Mouse (Mus musculus) heart, embryonic 12.5 days (tissue): ENCODE data around the gene Pbx1. TPM values are rescaled to one million over a fixed set of nuclear protein-coding genes. Genes with fewer than 3 reads are reported as not detected.

ENCODE experiments used
- ATAC-seq: fragments of 200-750 bp; cut with Nextera tagmentation; 2 replicates; pipeline ENCODE4 v1.8.0; 2017; ENCODE audit warnings: moderate TSS enrichment, moderate library complexity; ENCODE audit not compliant: insufficient number of reproducible peaks, low FRiP score
- H3K27ac ChIP-seq: fragments of 300-500 bp; sonication (generic); 2 replicates; pipeline ENCODE4 v1.5.1; 2016; ENCODE audit warnings: mild to moderate bottlenecking, moderate library complexity; ENCODE audit not compliant: poor library complexity, severe bottlenecking
- H3K27me3 ChIP-seq: fragments of 300-500 bp; sonication (generic); replicated peaks from 2 replicates; pipeline ENCODE4 v1.6.1; 2016; ENCODE audit warnings: mild to moderate bottlenecking, moderate library complexity
- H3K36me3 ChIP-seq: fragments of 300-500 bp; sonication (generic); 2 replicates; pipeline ENCODE4 v1.6.1; 2016; ENCODE audit warnings: mild to moderate bottlenecking, moderate library complexity
- H3K4me1 ChIP-seq: fragments of 300-500 bp; sonication (generic); replicated peaks from 2 replicates; pipeline ENCODE4 v1.6.1; 2016; ENCODE audit warnings: mild to moderate bottlenecking
- H3K4me2 ChIP-seq: fragments of 300-500 bp; sonication (generic); 2 replicates; pipeline ENCODE4 v1.6.1; 2016; ENCODE audit warnings: mild to moderate bottlenecking, moderate library complexity
- H3K4me3 ChIP-seq: fragments of 300-500 bp; sonication (generic); 2 replicates; pipeline ENCODE4 v1.5.1; 2016; ENCODE audit warnings: mild to moderate bottlenecking
- H3K9ac ChIP-seq: fragments of 300-500 bp; sonication (generic); 2 replicates; pipeline ENCODE4 v1.6.1; 2016; ENCODE audit warnings: mild to moderate bottlenecking, moderate library complexity
- H3K9me3 ChIP-seq: fragments of 300-500 bp; sonication (generic); replicated peaks from 2 replicates; pipeline ENCODE4 v1.6.1; 2016; ENCODE audit warnings: mild to moderate bottlenecking, moderate library complexity
- WGBS: fragments of 180-500 bp; shearing (Covaris S2); methylation state at CpG from one replicate; pipeline ENCODE4 v1.1.7; 2016; 5-methylcytosine and 5-hydroxymethylcytosine counted together
- polyA plus RNA-seq: library from polyadenylated mRNA; unstranded; fragments of >200 nt; fragmentation: Nextera tagmentation; extraction: Ambion mirVana; gene quantifications from 2 replicates; pipeline ENCODE4 v1.2.1, GENCODE M21; 2016

Gene Pbx1
- polyA plus RNA-seq, 1 experiment from 2014 or later: 26.3 TPM

GRCm38 (mm10) chr1:168341863-168342262, 90.2 kb downstream of the Pbx1 start:
- no peaks in the 10 kb centered on the region for H3K36me3 ChIP-seq
- H3K9ac ChIP-seq: no peak overlapping the region
- H3K9me3 ChIP-seq: no peaks in the 10 kb centered on the region
- H3K27me3 ChIP-seq: no peaks in the 10 kb centered on the region
- peaks cover 47% of the 10 kb centered on the region for H3K4me1 ChIP-seq
- no peak overlapping the region for H3K4me3 ChIP-seq
- WGBS: 48% methylated on average over 12 of the region's 12 CpGs
- no peak for ATAC-seq
- H3K27ac ChIP-seq: no peak overlapping the region
- H3K4me2 ChIP-seq: no peak overlapping the region

DNA sequence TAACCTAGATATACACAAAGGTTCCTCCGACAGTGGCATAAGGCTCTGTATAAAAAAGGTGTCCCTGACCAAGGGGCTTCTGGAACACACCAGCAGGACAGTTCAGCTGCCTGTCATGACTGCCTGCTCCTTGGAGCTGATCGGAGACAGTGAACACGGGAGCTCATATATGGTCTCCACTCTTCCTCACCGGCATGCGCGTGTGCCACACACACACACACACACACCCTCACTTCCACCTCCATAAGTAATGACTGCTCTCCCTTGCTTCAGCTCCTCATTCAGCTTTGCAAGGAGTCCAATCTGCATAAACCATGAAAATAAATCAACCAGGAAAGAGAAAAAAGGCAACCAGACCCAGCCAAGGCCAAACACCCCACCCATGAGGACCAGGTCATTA, 90.7 kb downstream of the Pbx1 start:
- Histone ChIP-seq H3K4me1 (peaks cover 46% of the 10 kb centered on the region), H3K4me2 (no peak overlapping the region), H3K36me3 (no peaks in the 10 kb centered on the region), H3K4me3 (no peak overlapping the region), H3K27ac (no peak overlapping the region), H3K9ac (no peak overlapping the region), H3K27me3 (no peaks in the 10 kb centered on the region), H3K9me3 (no peaks in the 10 kb centered on the region)
- WGBS: 82% methylated on average over 6 of the region's 6 CpGs
- no peak for ATAC-seq

GRCm38 (mm10) chr1:168336238-168336818, 95.7 kb downstream of the Pbx1 start:
- 84% methylated on average over 7 of the region's 7 CpGs for WGBS
- Histone ChIP-seq H3K9me3 (no peaks in the 10 kb centered on the region; the same call in 1 of the 2 replicates), H3K36me3 (peaks cover 19% of the 10 kb centered on the region), H3K4me3 (no peak overlapping the region), H3K27me3 (no peaks in the 10 kb centered on the region), H3K4me2 (no peak overlapping the region), H3K4me1 (peaks cover 17% of the 10 kb centered on the region), H3K9ac (no peak overlapping the region), H3K27ac (no peak overlapping the region)
- no peak for ATAC-seq

DNA sequence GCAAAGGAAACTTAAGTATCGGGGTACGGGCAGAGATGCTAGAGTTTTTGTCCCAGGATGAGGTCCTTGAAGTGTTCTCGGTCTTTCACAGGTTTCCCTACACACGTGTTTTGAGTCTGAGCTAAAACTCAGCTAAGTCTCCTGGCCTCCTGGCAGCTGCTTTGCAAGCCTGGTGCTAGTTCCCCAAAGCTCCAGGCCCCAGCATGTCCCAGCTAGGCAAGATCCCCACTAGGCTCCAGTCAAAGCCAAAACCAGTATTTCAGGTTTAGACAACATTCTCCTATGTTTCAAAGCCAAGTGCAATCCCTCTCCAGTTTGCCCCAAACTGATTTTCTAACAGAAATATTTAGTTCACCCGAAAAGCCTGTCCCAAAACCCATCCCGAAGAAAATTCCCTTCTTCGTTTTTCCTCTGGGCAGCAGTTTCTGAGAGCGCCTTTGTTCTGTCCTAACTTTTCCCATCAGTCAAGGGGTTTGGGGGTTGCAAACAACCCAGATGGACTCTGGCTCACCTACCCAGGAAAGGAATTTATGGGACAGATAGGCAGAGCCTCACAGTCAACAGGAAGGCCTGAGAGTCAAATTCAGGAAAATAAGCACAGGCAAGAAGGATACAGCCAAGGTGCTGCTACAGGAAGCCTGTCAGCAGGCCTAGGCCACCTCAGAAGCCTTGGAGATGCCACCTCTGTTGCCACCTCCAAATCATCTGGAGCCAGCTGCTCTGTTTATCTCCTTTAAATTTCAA, 97.1 kb downstream of the Pbx1 start:
- ATAC-seq: no peak
- H3K36me3 ChIP-seq: peaks cover 19% of the 10 kb centered on the region
- H3K9me3 ChIP-seq: no peaks in the 10 kb centered on the region; the same call in 1 of the 2 replicates
- no peak overlapping the region for H3K4me2 ChIP-seq
- H3K27ac ChIP-seq: no peak overlapping the region
- WGBS: 86% methylated on average over 8 of the region's 8 CpGs
- H3K9ac ChIP-seq: no peak overlapping the region
- no peak overlapping the region for H3K4me3 ChIP-seq
- peaks cover 28% of the 10 kb centered on the region for H3K4me1 ChIP-seq
- H3K27me3 ChIP-seq: no peaks in the 10 kb centered on the region

- Histone ChIP-seq H3K27ac (no peak overlapping the region), H3K4me3 (no peak overlapping the region), H3K36me3 (peaks cover 22% of the 10 kb centered on the region), H3K4me1 (peaks cover 39% of the 10 kb centered on the region), H3K9ac (no peak overlapping the region), H3K4me2 (no peak overlapping the region), H3K27me3 (no peaks in the 10 kb centered on the region), H3K9me3 (no peaks in the 10 kb centered on the region; the same call in 1 of the 2 replicates)
- no peak for ATAC-seq
- 91% methylated on average over 9 of the region's 9 CpGs for WGBS
Measured at GRCm38 (mm10) chr1:168332056-168332455, 100.0 kb downstream of the Pbx1 start.

DNA sequence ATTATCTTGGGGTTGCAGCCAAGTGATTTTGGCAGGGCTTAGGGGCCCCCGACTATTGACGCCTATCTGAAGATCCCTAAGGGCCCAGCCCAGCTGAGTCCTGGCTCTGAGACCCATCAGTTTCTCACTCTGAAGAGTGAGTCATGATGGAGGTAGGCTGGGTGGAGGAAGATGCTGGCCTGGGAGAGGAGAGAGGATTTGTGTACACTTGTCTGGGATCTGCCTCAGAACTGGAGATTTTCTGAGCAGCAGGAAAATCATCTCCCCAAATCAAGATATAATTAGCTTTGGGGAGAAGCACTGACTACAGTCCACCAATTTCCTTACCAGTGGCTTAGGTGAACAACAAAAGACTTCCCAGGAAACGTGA, 103.8 kb downstream of the Pbx1 start:
- no peaks in the 10 kb centered on the region for H3K9me3 ChIP-seq
- no peak overlapping the region for H3K4me2 ChIP-seq
- H3K9ac ChIP-seq: no peak overlapping the region
- peaks cover 70% of the 10 kb centered on the region for H3K4me1 ChIP-seq
- no peak for ATAC-seq
- no peak overlapping the region for H3K27ac ChIP-seq
- WGBS: 45% methylated on average over 3 of the region's 3 CpGs
- H3K27me3 ChIP-seq: no peaks in the 10 kb centered on the region
- peaks cover 7% of the 10 kb centered on the region for H3K36me3 ChIP-seq
- no peak overlapping the region for H3K4me3 ChIP-seq

DNA sequence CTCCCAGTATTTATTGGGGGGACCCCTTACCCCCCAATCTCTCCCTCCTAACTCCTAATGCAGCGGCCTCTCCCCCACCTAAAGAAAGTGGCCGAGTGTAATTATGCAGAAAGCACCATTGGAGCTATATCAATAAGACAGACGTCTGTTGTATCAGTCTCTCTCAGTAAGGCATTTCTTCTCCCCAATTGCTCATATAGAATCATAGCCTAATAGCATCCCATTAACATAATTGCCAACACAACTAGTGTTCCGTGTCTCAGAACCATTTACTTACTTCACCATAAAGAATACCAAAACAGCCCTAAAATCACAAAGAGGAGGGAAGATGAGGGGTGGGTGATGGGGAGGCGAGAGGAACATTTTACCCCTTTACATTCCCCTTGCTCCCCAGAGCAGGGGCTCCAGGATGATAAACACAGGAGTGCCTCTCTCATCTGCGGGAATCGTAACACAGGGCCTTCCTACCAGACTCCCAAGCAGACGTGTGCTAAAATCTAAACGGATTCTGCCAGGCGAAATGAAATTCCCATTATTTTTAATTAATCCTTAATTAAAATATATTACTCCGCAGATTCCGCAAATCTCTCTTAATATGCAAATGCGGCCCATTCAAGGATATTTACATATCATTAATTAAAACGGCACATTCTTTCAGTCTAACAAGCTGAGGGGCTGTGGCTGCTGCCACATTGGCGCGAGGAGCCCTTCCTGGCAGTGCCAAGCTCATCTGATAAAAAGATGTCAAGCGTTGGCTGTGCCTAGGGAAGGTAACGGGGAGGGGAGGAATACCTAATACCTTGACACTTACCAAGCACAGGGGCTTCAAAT, 104.5 kb downstream of the Pbx1 start:
- peaks cover 2% of the 10 kb centered on the region for H3K36me3 ChIP-seq
- peaks cover 70% of the 10 kb centered on the region for H3K4me1 ChIP-seq
- H3K27me3 ChIP-seq: no peaks in the 10 kb centered on the region
- H3K27ac ChIP-seq: no peak overlapping the region
- no peaks in the 10 kb centered on the region for H3K9me3 ChIP-seq
- 81% methylated on average over 18 of the region's 18 CpGs for WGBS
- no peak overlapping the region for H3K4me3 ChIP-seq
- H3K9ac ChIP-seq: no peak overlapping the region
- no peak overlapping the region for H3K4me2 ChIP-seq
- ATAC-seq: no peak

- WGBS: 40% methylated on average over 4 of the region's 4 CpGs
- no peak overlapping the region for H3K4me2 ChIP-seq
- no peaks in the 10 kb centered on the region for H3K27me3 ChIP-seq
- peak overlapping the region; percentile 19; the same call in 1 of the 2 replicates for H3K9ac ChIP-seq
- H3K9me3 ChIP-seq: no peaks in the 10 kb centered on the region
- no peak for ATAC-seq
- H3K4me3 ChIP-seq: no peak overlapping the region
- H3K27ac ChIP-seq: peak overlapping the region; percentile 34; the same call in 1 of the 2 replicates
- peaks cover 60% of the 10 kb centered on the region for H3K4me1 ChIP-seq
- H3K36me3 ChIP-seq: peaks cover 6% of the 10 kb centered on the region; the same call in 1 of the 2 replicates
Measured at GRCm38 (mm10) chr1:168325786-168326185, 106.3 kb downstream of the Pbx1 start.

- H3K4me2 ChIP-seq: no peak overlapping the region
- H3K4me1 ChIP-seq: peaks cover 63% of the 10 kb centered on the region
- no peak overlapping the region for H3K4me3 ChIP-seq
- H3K9ac ChIP-seq: no peak overlapping the region
- no peaks in the 10 kb centered on the region for H3K9me3 ChIP-seq
- WGBS: 60% methylated on average over 7 of the region's 7 CpGs
- no peak for ATAC-seq
- H3K27ac ChIP-seq: no peak overlapping the region
- H3K36me3 ChIP-seq: peaks cover 6% of the 10 kb centered on the region; the same call in 1 of the 2 replicates
- H3K27me3 ChIP-seq: no peaks in the 10 kb centered on the region
Measured at GRCm38 (mm10) chr1:168324306-168325085, 107.6 kb downstream of the Pbx1 start.

DNA sequence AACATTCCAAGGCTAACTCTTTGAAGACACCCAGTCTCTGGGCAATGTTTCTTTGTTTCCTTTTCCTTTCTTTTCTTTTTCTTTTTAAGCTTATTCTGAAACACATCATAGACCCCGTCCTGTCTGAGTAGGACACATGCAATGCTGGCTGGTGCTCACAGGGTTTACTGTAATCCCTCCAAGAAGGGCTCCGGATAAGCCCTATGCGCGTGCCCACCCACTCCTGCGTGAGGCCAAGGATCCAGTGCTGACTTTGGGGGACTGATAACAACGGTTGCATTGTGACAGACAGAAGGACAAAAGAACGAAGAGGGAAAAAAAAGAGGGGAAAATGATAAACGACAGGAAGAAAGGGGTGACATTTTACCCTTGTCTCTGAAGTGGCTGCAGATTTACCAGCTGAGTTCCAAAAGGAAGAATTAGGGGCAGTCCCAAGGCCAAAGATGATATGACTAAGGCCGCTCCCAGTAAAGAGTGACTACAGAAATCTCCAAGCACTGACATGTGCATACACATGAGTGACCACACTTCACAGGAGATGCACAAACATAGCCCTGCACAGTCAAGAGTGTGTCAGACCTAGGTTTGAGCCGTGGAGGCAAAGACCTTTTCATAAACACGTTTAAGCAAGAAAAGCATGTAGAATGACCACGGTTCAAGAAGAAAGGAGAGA, 108.5 kb downstream of the Pbx1 start:
- peak overlapping the region; percentile 39; the same call in 1 of the 2 replicates for H3K27ac ChIP-seq
- ATAC-seq: peak; percentile 62
- no peaks in the 10 kb centered on the region for H3K27me3 ChIP-seq
- H3K4me2 ChIP-seq: no peak overlapping the region
- 38% methylated on average over 12 of the region's 12 CpGs for WGBS
- H3K9ac ChIP-seq: no peak overlapping the region
- no peak overlapping the region for H3K4me3 ChIP-seq
- peaks cover 59% of the 10 kb centered on the region for H3K4me1 ChIP-seq
- peaks cover 5% of the 10 kb centered on the region; the same call in 1 of the 2 replicates for H3K36me3 ChIP-seq
- no peaks in the 10 kb centered on the region for H3K9me3 ChIP-seq
